Mouse (Mus musculus): ENCODE results near the gene Ppard. TPM values are rescaled to one million over a fixed set of nuclear protein-coding genes. Genes with fewer than 3 reads are reported as not detected.

The Ppard gene
- total RNA-seq, 1 experiment from 2014 or later: 36.3 TPM

GRCm38 (mm10) chr17:28255651-28256050, 23.2 kb downstream of the Ppard start:
- DNase-seq: no peak

GRCm38 (mm10) chr17:28256651-28257328, 24.3 kb downstream of the Ppard start:
- no peak for DNase-seq

- DNase-seq: no peak
These were observed 25.8 kb downstream of the Ppard start for GRCm38 (mm10) chr17:28258325-28258724.

- no peak for DNase-seq
These were observed 27.5 kb downstream of the Ppard start for GRCm38 (mm10) chr17:28259890-28260542.

- DNase-seq: no peak
These were observed 28.0 kb downstream of the Ppard start for GRCm38 (mm10) chr17:28260543-28260909.

- DNase-seq: no peak
These were observed 29.3 kb downstream of the Ppard start for GRCm38 (mm10) chr17:28261795-28262194.

GRCm38 (mm10) chr17:28263181-28263894, 30.8 kb downstream of the Ppard start:
- DNase-seq: no peak

DNA sequence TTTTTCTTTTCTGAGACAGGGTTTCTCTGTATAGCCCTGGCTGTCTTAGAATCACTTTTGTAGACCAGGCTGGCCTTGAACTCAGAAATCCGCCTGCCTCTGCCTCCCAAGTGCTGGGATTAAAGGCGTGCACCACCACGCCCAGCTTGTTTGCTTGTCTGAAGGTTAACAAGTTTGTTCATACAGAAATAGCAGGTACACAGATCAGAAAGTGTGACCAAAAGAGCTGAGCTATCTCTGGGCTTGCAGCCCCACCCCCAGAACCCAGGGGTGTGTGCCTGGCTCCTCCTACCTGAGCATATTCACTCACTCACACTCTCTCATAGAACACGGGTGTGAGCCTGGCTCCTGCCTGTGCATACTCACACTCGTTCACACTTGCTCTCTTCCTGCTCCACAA, 34.8 kb downstream of the Ppard start:
- no peak for DNase-seq

- DNase-seq: no peak
These were observed 37.7 kb downstream of the Ppard start for GRCm38 (mm10) chr17:28270165-28270564.

- no peak for DNase-seq
These were observed 39.2 kb downstream of the Ppard start for GRCm38 (mm10) chr17:28271537-28272266.

GRCm38 (mm10) chr17:28272281-28272680, 39.8 kb downstream of the Ppard start:
- DNase-seq: no peak

DNA sequence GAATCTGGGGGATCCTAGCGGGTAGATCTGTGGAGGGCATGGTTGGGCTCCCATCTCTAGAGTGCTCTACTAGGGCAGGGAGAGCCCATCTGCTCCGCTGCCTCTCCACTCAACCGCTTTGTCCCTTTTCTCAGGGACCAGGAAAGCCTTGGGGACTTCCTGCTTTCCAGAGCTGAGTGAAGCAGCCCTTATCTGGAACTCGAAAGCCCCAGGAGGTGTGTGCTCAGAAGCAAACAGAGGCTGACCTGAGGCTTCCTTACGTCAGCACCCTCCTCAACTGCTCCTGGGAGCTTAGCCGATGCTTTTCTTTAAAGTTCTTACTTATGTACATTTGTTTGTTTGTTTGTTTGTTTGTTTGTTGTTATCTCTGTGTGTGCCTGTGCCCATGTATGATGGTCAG, 40.3 kb downstream of the Ppard start:
- no peak for DNase-seq

DNA sequence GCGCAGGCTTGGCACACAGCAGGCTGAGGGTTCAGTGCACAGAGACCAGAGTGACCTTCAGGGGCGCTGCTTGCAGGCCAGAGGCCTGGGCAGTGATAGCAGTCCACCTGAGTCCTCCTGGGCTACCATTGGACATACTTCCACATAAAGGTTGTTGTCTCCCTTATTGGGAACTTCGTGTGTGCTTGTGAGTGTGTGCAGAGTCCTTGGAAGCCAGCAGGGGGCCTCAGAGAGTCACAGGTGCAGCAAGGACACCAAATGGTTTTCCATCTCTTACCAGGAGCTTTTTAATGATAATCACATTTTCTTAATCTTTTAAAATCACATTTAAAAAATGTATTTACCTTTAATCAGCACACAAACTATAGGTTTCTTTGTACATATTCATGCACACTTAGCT, 42.2 kb downstream of the Ppard start:
- peak; percentile 47 for DNase-seq

GRCm38 (mm10) chr17:28277226-28277625, 44.7 kb downstream of the Ppard start:
- DNase-seq: no peak

DNA sequence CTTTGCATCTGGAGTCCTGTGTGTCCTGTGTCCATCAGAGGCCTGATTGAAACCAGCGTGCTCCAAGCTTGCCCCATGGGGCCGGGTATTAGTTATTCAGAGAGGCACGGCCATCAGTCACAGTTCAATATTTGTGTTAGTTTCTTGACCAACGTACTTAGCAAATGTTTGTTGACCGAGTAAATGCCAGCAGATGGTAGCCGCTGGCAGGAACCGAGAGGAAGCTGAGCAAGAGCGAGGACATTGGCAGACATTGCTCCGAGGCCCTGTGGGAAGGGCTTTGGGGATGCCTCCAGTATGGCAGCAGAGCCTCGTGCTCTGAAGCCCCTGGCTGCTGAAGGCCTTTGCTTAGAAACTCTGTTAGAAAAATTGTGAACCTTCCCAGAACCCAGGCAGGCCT, 45.2 kb downstream of the Ppard start:
- DNase-seq: no peak

DNA sequence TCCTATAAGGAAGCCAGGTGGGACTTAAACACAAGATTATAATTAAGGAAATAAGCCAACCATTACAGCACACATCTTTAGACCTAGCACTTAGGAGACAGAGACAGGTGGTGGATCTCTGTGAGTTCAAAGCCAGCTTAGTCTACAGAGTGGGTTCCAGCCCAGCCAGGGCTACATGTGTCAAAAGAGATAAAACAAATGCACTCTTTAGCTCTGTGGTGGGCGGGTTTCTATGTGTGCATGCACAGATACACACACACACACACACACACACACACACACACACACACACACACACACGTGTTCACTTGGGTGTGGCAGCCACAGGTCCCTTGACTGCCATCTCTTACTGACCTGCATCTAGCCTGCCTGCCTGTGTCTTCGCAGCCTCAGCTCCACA, 45.7 kb downstream of the Ppard start:
- no peak for DNase-seq

DNA sequence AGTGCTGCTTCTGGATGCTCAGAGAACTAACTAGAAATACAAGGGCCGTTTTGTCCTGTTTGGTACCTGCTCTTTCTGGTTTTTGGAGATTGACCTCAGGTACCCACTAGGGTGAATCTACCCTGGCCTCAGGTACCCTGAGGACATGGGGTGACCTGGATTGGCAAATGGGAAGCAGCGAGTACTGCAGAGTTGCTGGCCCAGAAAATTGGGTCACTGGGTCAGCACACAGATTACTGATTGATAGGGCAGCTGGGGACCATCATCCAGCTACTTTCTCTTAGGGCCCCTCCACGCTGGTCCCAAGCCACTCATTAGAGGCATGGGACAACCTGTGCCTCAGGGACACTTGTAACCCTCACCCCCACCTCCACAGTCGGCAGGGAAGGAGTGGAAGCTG, 46.7 kb downstream of the Ppard start:
- no peak for DNase-seq

- peak; percentile 92 for DNase-seq
These were observed 47.4 kb downstream of the Ppard start for GRCm38 (mm10) chr17:28279780-28280422.

DNA sequence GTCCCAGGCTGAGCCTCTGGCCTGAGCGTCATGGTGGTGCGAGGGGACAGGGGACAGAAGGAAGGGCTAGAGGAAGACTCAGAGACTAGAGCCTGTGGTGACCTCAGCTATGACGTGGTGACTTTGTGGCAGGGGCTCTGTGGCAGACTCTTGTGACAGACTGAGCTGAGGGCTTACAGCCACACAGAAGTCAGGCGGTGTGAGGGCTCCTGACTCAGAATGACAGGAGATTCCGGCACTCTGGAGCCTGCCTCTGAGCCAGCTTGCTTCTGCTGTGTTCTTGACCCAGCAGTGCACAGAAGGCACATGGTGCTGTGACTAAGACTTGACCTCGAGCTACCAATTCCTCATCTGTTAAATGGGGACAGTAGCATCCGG, 47.9 kb downstream of the Ppard start:
- peak; percentile 51 for DNase-seq

GRCm38 (mm10) chr17:28280831-28281377, 48.4 kb downstream of the Ppard start:
- no peak for DNase-seq

GRCm38 (mm10) chr17:28281866-28282441, 49.5 kb downstream of the Ppard start:
- DNase-seq: no peak

DNA sequence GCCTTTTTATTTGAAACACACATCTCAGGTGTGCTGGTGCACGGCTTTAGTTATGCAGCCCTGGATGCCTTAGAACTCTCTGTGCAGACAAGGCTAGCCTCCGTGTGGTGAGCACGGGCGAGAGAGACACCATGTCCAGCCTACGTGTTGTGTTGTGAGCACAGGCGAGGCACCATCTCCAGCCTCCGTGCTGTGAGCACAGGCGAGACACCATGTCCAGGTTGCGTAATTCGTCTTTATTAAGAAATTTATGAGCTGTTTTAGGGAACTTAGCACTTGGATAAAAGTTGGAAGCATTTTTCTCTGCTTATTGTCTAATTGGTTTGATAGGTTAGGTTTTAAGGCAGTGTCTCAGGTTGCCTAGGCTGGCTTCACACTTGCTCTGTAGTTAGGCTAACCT, 50.7 kb downstream of the Ppard start:
- no peak for DNase-seq

Data from adrenal gland, postnatal 25 days (tissue).